Mouse (Mus musculus) brain, embryonic 14.5 days (tissue): ENCODE measurements around the gene Lgi1. TPM values are rescaled to one million over a fixed set of nuclear protein-coding genes. Genes with fewer than 3 reads are reported as not detected.

Experiments
- DNase-seq: peaks from one replicate; pipeline ENCODE4 v3.0.0-alpha.2; 2011; ENCODE audit warnings: low read depth
- CTCF ChIP-seq: fragments of 200-500 bp; IDR thresholded peaks from 2 replicates; pipeline ENCODE4 v1.5.1; 2012; ENCODE audit warnings: inconsistent platforms, mild to moderate bottlenecking, moderate library complexity, borderline replicate concordance; ENCODE audit not compliant: insufficient read depth, insufficient read length; ENCODE audit errors: extremely low read depth
- POLR2A ChIP-seq: fragments of 200-500 bp; IDR thresholded peaks from 2 replicates; pipeline ENCODE4 v1.6.1; 2012; ENCODE audit warnings: mild to moderate bottlenecking, inconsistent platforms, borderline replicate concordance; ENCODE audit not compliant: poor library complexity, insufficient read depth, insufficient read length, severe bottlenecking; ENCODE audit errors: extremely low read depth
- polyA plus RNA-seq: library from polyadenylated mRNA; depleted of rRNA; stranded (reverse); fragments of >200 nt; gene quantifications from 2 replicates; pipeline ENCODE4 v1.2.3, GENCODE M21; 2012

The Lgi1 gene
- polyA plus RNA-seq, 1 experiment: 11.4 TPM

DNA sequence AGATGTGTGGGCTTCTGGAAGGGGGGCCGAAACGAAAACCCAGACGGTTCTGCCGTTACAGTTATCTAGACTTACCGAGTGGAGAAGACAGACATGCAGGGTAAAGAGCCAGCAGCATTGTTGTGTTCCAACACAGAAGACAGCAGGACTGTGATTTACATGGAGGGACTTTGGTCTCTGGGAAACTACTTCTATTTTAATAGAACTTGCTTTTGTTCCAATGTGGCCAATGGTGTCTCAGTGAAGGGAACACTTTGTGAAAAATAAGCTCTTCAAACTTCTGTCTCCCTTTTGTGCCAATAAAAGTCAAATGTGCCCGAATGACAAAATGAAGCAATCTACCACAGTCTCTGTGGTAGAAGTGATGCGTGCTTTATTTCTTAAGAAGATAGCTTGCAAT is 50.8 kb downstream of the Lgi1 start:
- no peak for DNase-seq
- TF ChIP-seq POLR2A (no peak), CTCF (no peak)

DNA sequence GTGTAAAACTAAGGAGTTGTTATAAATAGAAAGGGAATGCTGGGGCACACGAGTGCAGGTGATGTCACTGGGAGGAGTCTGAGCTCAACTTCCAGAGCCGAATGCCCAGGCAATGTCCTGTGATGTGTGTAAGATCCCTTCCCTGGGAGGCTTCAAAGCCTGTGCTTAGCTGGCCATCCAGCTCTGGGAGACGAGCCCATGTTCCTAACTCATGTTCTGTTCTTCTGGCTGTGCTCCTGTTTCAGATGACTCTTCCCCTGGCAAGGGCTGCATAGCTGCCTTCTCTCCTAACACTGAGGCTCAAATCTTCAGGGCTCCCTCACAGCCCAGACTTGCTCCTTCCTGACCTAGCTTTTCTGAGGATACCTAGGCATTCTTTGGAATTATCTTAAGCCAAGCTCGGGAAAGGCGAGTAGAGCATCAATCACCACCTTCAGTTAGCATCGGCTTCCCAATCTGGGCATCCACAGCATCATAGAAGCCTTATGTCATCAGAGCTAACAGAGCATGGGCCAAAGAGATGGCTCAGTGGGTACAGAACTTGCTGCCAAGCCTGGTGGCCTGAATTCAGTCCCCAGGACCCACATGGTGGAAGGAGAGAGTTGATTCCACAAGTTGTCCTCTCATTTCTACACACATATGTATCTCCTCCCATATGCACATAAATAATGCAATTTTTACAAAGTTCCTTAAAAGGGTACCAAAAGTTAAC is 52.4 kb downstream of the Lgi1 start:
- DNase-seq: no peak
- no peak for TF ChIP-seq CTCF
- TF ChIP-seq POLR2A: no peak

DNA sequence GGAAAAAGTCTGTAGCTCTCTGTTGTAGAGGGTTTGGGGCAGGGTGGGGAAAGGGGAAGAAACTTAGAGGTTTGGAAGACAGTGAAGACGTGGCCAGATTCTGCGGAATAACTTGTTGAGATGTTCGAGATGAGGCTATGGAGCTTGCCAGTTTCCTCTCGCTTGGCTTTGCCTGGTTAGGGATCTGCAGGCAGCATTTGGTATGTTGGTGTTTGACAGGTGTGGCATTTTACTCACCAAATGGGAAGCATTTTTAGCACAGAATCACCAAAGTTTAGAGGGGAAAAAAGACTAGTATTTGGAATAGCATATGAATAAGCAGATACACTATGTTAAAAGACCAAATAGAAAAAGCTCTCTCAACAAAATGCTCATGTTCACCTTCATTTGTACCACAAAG is 54.0 kb downstream of the Lgi1 start:
- no peak for DNase-seq
- TF ChIP-seq CTCF (no peak), POLR2A (no peak)

DNA sequence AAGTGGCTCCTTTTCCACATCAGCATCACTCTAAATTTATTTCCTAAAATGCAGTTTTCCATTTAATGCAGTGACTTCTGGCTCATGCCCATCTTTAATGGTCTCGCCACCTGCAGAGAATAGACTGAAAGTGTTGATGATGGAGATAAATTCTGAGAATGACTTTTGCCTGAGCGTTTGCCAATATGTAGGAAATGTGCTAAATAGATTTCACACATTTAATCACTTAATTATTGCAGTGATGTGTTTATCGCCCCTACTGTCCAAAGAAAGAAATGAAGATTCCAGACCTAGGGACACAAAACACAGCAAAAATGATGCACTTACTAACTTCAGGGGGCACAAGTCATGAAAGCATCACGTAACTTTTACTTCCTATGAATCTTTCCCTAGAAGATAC is 54.8 kb downstream of the Lgi1 start:
- DNase-seq: peak; percentile 63
- no peak for TF ChIP-seq CTCF
- TF ChIP-seq POLR2A: no peak

DNA sequence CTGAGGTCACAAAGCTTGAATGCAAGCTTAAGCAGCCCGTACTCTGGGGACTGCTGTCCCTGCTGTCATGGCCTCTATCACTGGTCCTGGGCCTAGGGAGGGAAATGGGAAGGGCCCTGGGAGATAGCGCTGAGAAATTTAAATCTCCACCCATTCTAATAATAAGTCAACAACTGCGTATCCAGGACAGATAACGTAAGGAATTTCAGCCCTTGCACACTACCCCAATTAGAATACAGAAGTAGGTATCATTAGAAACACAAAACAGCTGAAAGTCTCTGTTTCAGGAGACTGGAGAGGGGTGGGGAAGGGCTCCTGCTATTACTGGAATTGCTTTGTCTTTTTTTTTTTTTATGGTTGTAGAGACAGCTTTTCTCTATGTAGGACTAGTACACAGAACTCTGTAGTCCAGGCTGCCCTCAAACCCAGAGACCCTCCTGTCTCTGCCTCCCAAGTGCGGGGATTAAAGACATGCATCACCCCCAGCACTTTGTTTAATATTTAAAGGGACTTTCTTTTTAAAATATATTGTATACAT is 56.4 kb downstream of the Lgi1 start:
- DNase-seq: no peak
- no peak for TF ChIP-seq CTCF
- no peak for TF ChIP-seq POLR2A

DNA sequence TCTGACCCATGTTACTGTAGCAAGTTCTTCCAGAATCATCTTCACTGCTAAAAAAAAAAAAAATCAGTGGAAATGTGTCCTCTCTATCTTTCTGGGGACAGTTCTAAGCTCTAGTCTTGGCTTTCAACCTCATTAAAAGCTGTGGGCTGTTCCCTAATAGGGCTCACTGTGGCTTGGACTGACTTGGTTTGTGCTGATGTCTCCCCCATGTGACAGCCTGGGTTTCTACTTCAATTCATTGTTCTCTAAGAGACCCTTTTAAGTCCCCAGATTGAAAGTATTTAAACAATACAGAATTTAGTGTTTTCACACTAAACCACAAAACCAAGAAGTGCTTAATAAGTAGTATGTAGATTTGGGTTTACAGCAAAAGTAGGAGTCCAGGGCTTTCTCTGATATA is 59.4 kb downstream of the Lgi1 start:
- TF ChIP-seq POLR2A: no peak
- no peak for TF ChIP-seq CTCF
- peak; percentile 60 for DNase-seq

DNA sequence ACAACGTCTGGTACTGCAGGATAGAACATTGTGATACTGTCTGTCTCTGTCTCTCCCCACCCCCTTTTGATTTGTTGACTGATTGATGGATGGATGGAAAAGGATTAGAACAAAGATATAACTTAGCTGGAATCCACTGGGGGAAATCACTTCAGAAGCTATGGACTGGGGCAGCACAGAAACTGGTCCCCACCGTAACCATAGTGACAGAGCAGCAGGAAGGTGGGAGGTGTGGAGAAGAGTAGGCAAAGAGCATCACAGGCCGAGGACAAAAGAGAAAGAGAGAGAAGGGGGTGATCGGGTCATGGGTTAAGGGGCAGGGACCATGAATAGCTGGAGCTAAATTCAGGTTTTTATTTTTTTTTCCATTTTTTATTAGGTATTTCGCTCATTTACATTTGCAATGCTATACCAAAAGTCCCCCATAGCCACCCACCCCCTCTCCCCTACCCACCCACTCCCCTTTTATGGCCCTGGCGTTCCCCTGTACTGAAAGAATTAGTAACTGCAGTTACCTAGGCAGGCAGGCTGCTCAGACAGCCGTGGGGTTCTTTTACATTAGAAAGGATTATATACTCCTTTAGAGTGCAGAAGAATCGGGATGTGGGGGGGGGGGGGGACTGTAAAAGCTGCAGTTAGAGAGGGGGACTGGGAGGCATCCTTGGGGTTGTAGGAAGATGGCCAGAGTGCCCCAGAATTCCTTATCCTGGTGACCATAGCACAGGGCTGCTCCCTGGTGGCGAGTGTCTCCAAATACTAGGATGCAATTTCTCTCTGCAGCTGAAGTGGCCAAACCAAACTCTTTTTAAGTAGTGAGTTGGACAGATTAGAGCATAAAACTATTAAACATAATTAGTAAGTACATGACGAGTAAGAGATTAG is 60.1 kb downstream of the Lgi1 start:
- peak; percentile 70 for DNase-seq
- TF ChIP-seq CTCF (peak; percentile 60; the same call in 1 of the 2 replicates), POLR2A (no peak)

DNA sequence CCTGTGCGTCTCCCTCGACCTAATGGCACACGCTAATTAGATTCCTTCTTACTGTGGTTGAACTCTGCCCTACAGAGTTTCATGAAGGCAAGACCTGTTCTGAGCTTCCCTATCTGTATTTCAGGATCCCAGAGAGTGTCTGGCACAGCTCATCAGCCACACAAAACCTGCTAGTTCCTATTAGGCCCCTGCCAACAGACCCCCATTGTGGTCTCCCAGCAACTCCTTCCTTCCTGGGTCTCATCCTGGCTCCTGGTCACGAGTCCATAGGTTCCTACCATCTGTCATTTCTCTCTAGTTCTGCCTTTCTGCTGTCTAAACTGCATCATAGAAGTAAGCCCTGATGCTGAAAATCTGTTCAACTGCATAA is 60.7 kb downstream of the Lgi1 start:
- no peak for TF ChIP-seq POLR2A
- TF ChIP-seq CTCF: no peak
- DNase-seq: peak; percentile 30

DNA sequence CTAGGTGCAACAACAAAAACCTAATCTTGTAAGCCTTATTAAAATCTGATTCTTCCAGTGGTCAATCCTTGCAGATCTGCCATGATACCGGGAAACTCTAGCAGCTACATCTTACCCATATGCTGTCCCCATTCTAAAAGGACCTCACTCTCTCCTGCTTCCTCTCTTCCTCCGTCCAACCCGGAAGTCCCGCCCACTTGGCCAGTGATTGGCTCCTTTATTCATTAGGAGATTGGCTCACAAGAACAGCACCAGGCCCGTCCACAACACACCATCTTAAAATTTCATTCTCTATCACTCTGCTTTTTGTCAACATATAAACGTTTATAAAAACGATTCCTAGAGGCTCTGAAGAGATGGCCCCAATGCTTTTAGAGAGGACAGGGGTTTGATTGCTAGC is 61.5 kb downstream of the Lgi1 start:
- DNase-seq: no peak
- TF ChIP-seq CTCF: no peak
- no peak for TF ChIP-seq POLR2A

DNA sequence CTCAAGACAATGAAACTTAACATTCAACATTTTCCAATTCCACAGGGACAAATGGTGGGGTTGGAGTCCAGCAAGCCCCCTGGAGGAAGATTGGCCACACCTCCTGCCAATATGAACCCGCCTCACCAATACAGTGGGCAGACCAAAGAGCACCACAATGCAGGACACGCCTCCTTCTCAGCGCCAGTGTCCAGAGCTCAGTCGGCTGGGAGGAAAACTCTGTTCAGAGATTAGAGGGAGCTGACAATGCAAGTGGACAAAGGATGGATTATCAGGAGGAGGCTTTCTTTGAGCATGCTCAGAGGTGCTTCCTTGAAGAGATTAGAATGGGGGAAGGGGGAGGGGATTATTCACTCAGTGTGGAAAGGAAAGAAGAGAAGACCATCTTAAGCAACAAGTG is 62.7 kb downstream of the Lgi1 start:
- peak; percentile 25 for DNase-seq
- TF ChIP-seq POLR2A: no peak
- no peak for TF ChIP-seq CTCF

DNA sequence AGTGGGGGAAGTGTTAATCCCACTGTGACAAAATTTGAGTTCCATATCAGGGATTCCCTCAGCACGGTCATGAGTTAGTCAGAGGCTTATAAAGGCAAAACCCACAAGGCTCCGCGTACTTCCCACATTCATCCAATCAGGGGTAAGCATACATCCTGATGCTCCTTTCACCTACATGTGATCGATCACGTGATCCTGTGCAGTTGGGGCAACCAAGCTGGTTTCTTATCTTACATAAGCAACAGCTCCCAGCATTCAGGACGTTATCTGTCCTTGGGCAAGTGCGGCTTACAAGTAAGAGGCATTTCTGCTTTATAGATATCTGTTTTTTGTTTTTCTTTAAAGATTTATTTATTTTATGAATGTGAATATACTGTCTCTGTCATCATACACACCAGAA is 63.7 kb downstream of the Lgi1 start:
- DNase-seq: no peak
- TF ChIP-seq POLR2A (no peak), CTCF (no peak)
